Comparison of ENCODE assay signal across 10 mouse cellular contexts in the genomic region with DNA sequence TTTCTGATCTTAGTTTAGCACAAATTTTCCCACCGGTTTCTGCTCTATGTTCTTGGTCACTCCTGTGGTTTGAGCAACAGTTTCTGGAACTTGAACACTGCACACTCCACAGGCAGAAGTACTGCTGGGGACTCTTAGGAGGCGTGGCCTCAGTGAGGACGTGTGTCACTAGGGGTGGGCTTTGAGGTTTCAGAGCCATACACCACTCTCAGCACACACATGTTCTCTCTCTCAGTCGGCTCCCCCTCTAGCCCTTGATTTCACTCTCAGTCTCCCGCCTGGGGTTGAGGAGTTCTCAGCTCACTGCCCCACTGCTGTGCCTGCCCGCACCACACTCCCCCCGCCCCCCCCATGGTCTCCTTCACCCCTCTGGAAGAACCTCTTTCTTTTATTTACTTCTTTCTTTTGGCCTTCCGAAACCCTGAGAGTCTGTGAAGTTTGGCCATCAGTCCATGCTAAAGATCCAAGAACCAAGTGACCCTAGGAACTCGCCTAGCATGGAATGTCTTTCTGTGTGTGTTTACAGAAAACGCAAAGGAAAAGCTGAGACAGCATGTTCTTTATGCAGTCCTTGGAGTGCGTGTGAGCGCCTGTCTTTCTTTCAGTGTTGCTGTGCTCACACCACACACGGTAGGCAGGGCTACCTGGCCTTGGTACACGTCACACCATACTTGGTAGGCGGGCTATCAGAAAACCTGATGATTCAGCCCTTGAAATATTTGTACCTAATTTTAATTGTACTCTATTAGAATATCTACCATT.
DNase-seq lines count a peak whose midpoint lies in the region; ATAC-seq lines count a peak whose summit lies in the region.
"Had no signal": no experiment of that assay in that cellular context is flagged by ENCODE, and none has a peak within 500 bp of the region (broad histone marks: within the 10 kb centered on the region; RNA-seq: fewer than 3 reads in every experiment).

No protein-coding gene starts in this region.

- 51% methylated on average over 15 of the region's 15 CpGs for WGBS in lung, embryonic 16.5 days
- 75% methylated on average over 15 of the region's 15 CpGs for WGBS in embryonic facial prominence, embryonic 14.5 days
- 72% methylated on average over 15 of the region's 15 CpGs for WGBS in hindbrain, embryonic 15.5 days
- 84% methylated on average over 15 of the region's 15 CpGs for WGBS in midbrain, embryonic 16.5 days

- H3K4me2 ChIP-seq in lung, embryonic 16.5 days (ENCODE audit: low read depth, low read length): no peak overlapping the region
- no peak overlapping the region for H3K4me2 ChIP-seq in embryonic facial prominence, embryonic 14.5 days (ENCODE audit: low read depth, low read length)
- no peak overlapping the region for H3K4me2 ChIP-seq in hindbrain, embryonic 15.5 days
- H3K4me2 ChIP-seq in midbrain, embryonic 16.5 days (ENCODE audit: low read length): no peak overlapping the region
- H3K4me2 ChIP-seq: liver, embryonic 15.5 days had no signal

- DNase-seq in lung, postnatal 36 days: no peak
- no peak for DNase-seq in embryonic facial prominence, embryonic 14.5 days (ENCODE audit: low spot score)
- DNase-seq in cerebellum, postnatal 14 days: no peak
- DNase-seq: spleen, adult 18-20 months; thymus, postnatal 36 days had no signal

- H3K27me3 ChIP-seq in lung, embryonic 16.5 days (ENCODE audit: control insufficient read depth, insufficient read depth, low read depth, low read length): no peaks in the 10 kb centered on the region
- H3K27me3 ChIP-seq in embryonic facial prominence, embryonic 14.5 days (replicated peaks; ENCODE audit: control insufficient read depth, insufficient read depth, low read length): no peaks in the 10 kb centered on the region
- H3K27me3 ChIP-seq in hindbrain, embryonic 15.5 days: no peaks in the 10 kb centered on the region
- H3K27me3 ChIP-seq in midbrain, embryonic 16.5 days (ENCODE audit: control insufficient read depth, insufficient read depth, low read depth, low read length): no peaks in the 10 kb centered on the region
- H3K27me3 ChIP-seq: liver, embryonic 15.5 days had no signal

- peaks cover 10% of the 10 kb centered on the region for H3K36me3 ChIP-seq in lung, embryonic 16.5 days (ENCODE audit: control insufficient read depth, insufficient read depth, low read length)
- H3K36me3 ChIP-seq in embryonic facial prominence, embryonic 14.5 days (ENCODE audit: control insufficient read depth, insufficient read depth, low read length): peaks cover 64% of the 10 kb centered on the region
- H3K36me3 ChIP-seq in hindbrain, embryonic 15.5 days: peaks cover 47% of the 10 kb centered on the region
- H3K36me3 ChIP-seq in midbrain, embryonic 16.5 days (ENCODE audit: control insufficient read depth, insufficient read depth, low read length): peaks cover 24% of the 10 kb centered on the region

- no peaks in the 10 kb centered on the region for H3K9me3 ChIP-seq in lung, embryonic 16.5 days (ENCODE audit: control insufficient read depth, low read length)
- H3K9me3 ChIP-seq in embryonic facial prominence, embryonic 14.5 days (ENCODE audit: control insufficient read depth, low read length): no peaks in the 10 kb centered on the region
- H3K9me3 ChIP-seq in hindbrain, embryonic 15.5 days: no peaks in the 10 kb centered on the region
- no peaks in the 10 kb centered on the region for H3K9me3 ChIP-seq in midbrain, embryonic 16.5 days (replicated peaks; ENCODE audit: control insufficient read depth, low read length, poor library complexity, severe bottlenecking)
- H3K9me3 ChIP-seq: liver, embryonic 15.5 days had no signal

- peak; percentile 94 for ATAC-seq in lung, embryonic 16.5 days (ENCODE audit: low read depth)
- no peak for ATAC-seq in embryonic facial prominence, embryonic 14.5 days (ENCODE audit: low read depth)
- ATAC-seq in hindbrain, embryonic 15.5 days (ENCODE audit: low FRiP score, low read depth): peak; percentile 59; the same call in 1 of the 2 replicates
- ATAC-seq in midbrain, embryonic 16.5 days: 0 out of 2 replicates have a peak, but pooled peaks have one; percentile 14
- no peak for ATAC-seq in megakaryocyte-erythroid progenitor cell, adult 5-6 weeks (replicated peaks; ENCODE audit: low FRiP score, low TSS enrichment, poor library complexity, severe bottlenecking)

- H3K4me1 ChIP-seq in lung, embryonic 16.5 days (replicated peaks; ENCODE audit: control insufficient read depth, insufficient read depth, low read length): 0 out of 2 replicates have a peak, but pooled peaks cover 2% of the 10 kb centered on the region
- H3K4me1 ChIP-seq in embryonic facial prominence, embryonic 14.5 days (ENCODE audit: control insufficient read depth, insufficient read depth, low read length): 0 out of 2 replicates have a peak, but pooled peaks cover 2% of the 10 kb centered on the region
- no peaks in the 10 kb centered on the region for H3K4me1 ChIP-seq in hindbrain, embryonic 15.5 days (replicated peaks)
- H3K4me1 ChIP-seq in midbrain, embryonic 16.5 days (ENCODE audit: control insufficient read depth, insufficient read depth, low read length): no peaks in the 10 kb centered on the region
- H3K4me1 ChIP-seq: liver, embryonic 15.5 days had no signal

- no peak overlapping the region; the same call in 1 of the 2 replicates for H3K9ac ChIP-seq in lung, embryonic 16.5 days (ENCODE audit: low read length)
- no peak overlapping the region for H3K9ac ChIP-seq in embryonic facial prominence, embryonic 14.5 days (ENCODE audit: low read depth, low read length)
- no peak overlapping the region for H3K9ac ChIP-seq in hindbrain, embryonic 15.5 days
- no peak overlapping the region; the same call in 1 of the 2 replicates for H3K9ac ChIP-seq in midbrain, embryonic 16.5 days (ENCODE audit: low read depth, low read length)
- H3K9ac ChIP-seq: liver, embryonic 15.5 days had no signal

- no peak overlapping the region for H3K4me3 ChIP-seq in lung, embryonic 16.5 days (ENCODE audit: low read length)
- H3K4me3 ChIP-seq in embryonic facial prominence, embryonic 14.5 days (ENCODE audit: low read depth, low read length): no peak overlapping the region
- H3K4me3 ChIP-seq in hindbrain, embryonic 15.5 days: no peak overlapping the region
- no peak overlapping the region for H3K4me3 ChIP-seq in midbrain, embryonic 16.5 days (ENCODE audit: low read depth, low read length)
- H3K4me3 ChIP-seq: liver, embryonic 15.5 days had no signal

- H3K27ac ChIP-seq in lung, embryonic 16.5 days (ENCODE audit: low read length): peak overlapping the region; percentile 78
- peak overlapping the region; percentile 9; the same call in 1 of the 2 replicates for H3K27ac ChIP-seq in embryonic facial prominence, embryonic 14.5 days (replicated peaks; ENCODE audit: low read depth, low read length)
- no peak overlapping the region for H3K27ac ChIP-seq in hindbrain, embryonic 15.5 days (replicated peaks)
- H3K27ac ChIP-seq in midbrain, embryonic 16.5 days (ENCODE audit: low read length): no peak overlapping the region
- H3K27ac ChIP-seq: liver, embryonic 15.5 days had no signal

Comparison
In these comparisons a context has a peak if more than half of its experiments do, and no peak if none do; other contexts are left out.
1. ATAC-seq: peak in lung, embryonic 16.5 days (single experiment), hindbrain, embryonic 15.5 days (single experiment) and midbrain, embryonic 16.5 days (single experiment); none in embryonic facial prominence, embryonic 14.5 days (single experiment) and megakaryocyte-erythroid progenitor cell, adult 5-6 weeks (single experiment).
2. H3K27ac ChIP-seq: peak in lung, embryonic 16.5 days (single experiment) and embryonic facial prominence, embryonic 14.5 days (single experiment); none in hindbrain, embryonic 15.5 days (single experiment) and midbrain, embryonic 16.5 days (single experiment).